Mouse (Mus musculus) frontal cortex, postnatal 36 days (tissue): ENCODE results near the gene Zfp787.
"Not testable (repeated sequence)": the region's sequence is repeated elsewhere in the genome, so short reads cannot be mapped to it uniquely, and the experiment has no call there.

ENCODE experiments used
- DNase-seq, 2 experiments: peaks; one replicate each; pipeline ENCODE4 v3.0.0; 2022; ENCODE audit warnings: low spot score in 2 of 2

The Zfp787 gene

DNA sequence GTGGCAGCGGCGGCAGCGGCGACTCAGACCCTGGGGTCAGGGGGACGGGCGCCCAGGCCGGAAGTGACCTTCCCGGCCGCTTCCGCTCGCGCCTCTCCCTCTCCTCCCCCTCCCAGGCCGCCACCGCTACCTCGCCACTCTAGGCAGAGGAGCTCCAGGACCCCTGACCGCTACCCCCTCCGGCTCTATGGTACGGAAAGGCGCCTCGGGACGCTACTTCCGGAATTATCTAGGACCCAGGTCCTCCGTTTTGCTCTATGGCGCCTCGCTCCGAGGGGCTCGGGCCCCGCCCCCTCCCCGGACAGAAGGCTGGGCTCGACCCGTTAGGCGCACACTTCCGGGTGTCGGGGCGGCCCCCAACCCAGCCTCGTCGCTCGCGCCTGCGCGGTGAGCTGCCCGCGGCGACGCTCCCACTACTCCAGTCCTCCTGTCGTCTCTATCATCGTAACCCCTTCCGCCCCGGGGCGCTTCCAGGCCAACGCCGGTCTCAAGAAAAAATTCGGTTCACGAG, at the start of gene Zfp787:
Gene Zfp787, minus strand, starts transcription at position 97 of the 511 bp plus-strand sequence.
- peak; percentile 96 to 97 for DNase-seq

DNA sequence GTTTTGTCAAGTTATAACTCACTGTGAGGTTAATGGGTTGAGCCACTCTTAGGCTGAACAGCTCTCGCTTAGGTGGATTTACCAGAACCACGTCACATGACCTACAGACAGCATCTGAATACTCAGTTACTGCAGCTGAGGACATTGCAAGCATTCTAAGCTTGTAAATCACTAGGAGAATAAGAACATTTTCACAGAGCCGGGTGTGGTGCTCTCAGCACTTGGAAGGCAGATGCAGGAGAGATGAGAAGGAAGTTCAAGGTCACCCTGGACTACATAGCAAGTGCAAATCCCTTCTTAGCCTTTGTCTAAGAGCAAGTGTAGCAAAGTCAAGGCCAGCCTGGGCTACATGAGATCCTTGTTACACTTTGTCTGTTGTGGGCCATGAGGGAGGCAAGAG, 48.4 kb upstream of the Zfp787 start:
- DNase-seq = no peak

DNA sequence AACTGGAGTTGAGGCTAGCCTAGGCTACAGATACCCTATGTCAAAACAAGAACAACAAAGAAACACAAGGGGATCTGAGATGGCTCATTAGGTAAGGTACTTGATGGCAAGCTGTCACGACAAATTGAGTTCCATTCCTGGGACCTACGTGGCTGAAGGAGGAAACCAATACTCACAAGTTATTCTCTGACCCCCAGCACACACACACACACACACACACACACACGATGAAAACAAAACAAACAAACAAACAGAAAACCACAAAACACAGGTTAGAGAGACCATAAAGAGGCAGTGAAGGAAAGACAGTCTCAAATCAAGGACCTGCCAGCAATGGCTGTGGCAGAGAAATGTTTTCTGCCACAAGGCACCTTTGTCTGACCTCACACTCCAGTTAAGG, 41.0 kb upstream of the Zfp787 start, which contains the start of gene Galp:
Gene Galp, plus strand, starts transcription at position 301 of the 400 bp plus-strand sequence.
- no peak for DNase-seq

DNA sequence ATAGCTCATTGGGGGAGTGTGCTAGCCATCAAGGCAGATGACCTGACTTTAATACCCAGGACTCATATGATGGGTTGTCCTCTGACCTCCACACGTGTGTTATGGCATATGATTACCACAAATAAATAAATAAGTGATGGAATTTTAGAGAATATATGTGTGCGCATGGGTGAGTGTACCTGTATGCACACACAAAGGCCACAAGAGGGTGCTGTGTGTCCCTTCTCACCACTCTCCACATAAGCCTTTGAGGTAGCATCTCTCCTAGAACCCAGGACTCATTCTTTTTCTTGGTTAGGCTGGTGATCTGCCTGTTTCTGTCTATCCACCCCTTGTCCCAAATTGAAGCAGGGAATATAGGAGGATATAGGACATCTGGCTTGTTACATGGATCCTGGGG, 40.0 kb upstream of the Zfp787 start:
- no peak for DNase-seq

DNA sequence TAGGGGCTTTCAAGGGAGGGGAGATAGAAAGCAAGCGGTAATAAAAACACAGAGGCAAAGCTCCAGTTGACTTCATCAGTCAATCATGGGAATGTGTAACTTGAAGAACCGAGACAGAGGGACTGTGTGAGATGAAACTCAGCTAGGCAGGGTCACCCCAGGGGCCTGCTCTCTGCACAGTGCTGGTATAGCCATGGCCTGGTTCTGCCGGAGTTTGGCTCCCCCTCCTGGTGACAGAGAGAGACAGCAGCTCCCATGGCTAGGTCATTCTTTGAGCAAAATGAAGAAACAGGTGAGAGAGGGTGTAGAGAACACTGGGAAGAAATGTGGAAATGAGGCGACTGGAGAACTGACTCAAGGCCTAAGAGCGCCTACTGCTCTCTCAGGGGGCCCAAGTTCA, 38.3 kb upstream of the Zfp787 start:
- DNase-seq = no peak

DNA sequence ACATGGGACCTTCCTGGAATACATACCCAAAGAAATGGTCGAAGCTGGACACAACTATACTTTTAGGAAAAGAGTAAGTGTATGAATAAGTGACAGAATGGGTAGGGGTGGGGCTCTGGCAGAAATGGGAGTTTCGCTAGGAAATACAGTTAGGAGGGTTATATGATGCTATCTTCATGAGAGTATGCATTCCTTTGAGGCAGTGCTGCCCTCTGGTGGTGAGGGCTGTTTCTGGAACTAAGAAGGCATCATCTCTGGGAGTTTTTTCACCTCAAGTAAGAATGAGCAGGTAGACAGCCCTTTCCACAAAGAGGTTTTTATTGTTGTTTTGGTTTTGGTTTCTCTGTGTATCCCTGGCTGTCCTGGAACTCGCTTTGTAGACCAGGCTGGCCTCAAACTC, 35.6 kb upstream of the Zfp787 start:
- peak; percentile 79 to 88 for DNase-seq

DNA sequence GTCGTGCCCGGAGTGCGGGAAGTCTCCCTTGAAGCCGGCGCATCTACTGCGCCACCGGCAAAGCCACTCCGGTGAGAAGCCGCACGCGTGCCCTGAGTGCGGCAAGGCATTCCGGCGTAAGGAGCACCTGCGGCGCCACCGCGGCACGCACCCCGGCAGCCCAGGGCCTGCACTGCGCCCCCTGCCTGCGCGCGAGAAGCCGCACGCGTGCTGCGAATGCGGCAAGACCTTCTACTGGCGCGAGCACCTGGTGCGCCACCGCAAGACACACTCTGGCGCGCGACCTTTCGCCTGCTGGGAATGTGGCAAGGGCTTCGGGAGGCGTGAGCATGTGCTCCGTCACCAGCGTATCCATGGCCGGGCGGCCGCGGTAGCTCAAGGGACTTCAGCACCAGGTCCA, 33.7 kb upstream of the Zfp787 start:
- no peak for DNase-seq

DNA sequence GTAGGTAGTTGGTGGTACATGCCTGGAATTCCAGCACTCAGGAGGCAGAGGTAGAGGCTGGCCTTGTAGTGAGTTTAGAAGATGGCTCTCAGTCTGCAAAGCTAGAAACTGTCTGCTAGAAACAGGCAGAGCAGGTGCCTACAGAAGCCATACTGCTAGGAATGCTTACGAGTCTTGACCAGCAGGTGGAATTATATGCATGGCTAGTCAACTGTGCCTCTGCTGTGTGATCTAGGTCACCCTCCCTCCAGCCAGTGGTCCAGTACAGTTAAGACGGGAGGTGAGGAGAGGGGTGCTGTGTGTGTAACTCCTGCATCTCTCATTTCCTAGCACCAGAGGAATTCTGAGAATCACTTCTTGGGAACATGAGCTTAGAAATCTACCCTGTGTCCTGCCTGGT, 31.0 kb upstream of the Zfp787 start:
- no peak for DNase-seq

DNA sequence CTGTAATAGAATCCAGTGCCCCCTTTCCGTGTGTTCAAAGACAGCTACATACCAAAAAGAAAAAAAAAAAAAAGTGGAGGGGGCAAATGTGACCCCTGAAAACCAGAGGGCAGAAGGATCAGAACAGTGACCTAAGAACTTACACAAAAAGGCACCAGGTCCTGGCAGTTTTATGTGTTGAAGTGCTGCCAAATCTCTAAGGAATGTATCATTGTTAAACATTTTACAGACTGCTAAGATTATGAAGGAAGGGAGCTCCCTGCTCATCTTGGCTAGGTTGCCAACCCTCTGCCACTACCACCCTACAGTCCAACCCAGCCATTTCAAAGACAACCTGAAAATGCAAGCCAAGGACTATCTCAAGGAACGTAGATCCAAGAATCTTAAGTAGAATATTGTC, 30.4 kb upstream of the Zfp787 start:
- no peak for DNase-seq

DNA sequence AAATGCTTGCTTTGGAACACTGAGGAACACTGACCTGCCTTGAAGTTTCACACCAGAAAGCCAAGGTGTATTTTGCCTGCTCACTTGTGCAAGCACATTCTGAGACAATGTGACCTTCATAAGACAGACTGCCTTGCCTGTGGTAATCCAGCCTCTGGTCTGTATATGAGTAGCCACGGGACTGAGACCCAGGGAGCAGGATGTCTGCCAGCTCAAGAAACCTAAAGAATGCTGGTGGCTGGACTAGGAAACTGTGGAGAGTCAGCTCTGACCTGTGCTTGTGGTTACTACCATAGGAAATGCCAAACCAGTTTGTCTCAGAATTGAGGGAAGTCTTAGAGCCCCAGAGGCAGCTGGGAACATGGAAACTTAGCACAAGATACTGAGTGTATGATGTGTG, 29.6 kb upstream of the Zfp787 start:
- no peak for DNase-seq

DNA sequence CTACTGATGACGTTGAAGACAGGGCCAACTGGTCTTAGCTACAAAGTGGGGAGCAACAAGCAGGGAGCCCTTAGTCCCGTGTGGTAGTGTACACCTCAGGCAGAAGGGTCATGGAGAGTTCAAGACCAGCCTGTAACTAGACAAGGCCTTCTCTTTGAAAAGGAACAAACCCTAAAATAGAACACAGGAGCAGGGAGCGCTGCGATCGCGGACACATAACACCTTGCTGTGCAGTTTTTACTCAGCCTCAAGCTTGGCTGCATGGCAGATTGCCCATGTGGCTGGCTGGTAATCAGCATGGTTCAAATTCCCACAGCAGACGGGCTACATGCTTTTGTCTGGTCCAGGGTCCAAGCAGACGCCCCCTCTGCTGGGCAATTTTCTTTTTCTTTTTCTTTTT, 28.7 kb upstream of the Zfp787 start:
- no peak for DNase-seq

DNA sequence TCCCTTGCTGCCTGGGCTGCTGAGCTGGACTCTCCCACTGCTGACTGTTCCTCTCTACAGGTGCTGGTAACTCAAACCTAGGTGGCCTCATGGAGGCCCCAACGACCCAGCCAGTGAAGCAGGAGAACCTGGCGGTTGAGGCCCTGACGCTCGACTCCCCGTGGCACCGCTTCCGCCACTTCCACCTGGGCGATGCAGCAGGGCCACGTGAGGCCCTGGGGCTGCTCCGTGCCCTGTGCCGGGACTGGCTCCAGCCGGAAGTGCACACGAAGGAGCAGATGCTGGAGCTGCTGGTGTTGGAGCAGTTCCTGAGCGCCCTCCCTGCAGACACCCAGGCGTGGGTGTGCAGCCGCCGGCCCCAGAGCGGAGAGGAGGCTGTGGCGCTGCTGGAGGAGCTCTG, 28.0 kb upstream of the Zfp787 start:
- no peak for DNase-seq

DNA sequence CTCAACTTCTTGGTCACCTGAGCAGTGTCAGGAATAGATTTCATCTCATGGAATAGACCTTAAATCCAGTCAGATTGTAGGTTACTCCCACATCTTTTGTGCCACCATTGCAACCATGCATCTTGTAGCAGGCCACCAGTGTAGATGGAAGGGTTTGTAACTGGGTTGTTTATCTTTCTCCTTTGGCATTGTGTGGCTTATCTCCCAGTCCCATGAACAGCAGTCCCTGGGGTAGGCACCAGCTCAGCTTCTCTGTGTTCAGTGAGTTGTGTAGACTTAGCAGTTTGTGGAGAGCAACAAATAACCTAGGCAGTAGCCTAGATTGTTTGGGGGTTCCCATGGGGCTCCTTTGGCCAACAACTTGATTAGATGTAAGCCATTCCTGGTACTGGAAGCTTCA, 27.1 kb upstream of the Zfp787 start:
- no peak for DNase-seq

DNA sequence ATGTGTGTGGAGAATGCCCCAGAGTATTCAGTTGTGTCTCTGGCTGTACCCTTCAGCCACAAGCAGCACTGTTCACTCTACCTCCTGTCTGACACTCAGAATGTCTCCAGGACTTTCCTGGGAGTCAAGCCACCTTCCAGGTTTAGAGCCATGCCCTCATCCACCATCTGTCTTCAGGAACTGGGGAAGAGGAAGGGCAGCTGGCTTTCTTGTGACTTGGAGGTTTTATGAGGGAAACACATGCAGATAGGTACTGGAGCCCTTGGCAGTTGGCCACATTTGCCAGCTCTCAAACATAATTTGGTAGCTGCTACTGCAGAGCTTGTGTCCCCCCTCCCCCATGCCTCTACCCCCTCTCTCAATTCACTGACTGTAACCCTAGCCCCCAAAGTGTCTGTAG, 23.2 kb upstream of the Zfp787 start:
- no peak for DNase-seq

DNA sequence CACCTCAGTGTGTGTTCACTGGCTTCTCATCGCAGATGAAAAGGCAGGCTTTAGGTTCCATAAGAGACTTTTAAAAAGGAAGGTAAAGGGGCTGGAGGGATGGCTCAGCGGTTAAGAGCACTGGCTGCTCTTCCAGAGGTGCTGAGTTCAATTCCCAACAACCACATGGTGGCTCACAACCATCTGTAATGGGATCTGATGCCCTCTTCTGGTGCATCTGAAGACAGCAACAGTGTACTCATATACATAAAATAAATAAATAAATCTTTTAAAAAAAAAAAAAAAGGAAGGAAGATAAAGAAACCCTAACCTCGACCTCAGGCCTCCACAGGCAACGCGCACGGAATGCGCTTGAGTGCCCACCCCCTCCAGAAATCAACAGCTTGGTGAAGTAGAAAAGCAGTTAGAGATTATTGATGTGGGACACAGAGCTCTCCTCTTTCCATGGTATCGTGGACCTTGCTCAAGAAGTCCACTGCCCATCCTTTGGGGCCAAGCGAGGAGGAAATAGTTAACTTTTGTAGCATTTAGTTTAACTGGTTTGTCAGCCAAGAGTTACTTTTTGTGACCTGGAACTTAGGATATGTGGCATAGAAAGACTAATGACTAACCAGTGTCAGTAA, 18.7 kb upstream of the Zfp787 start:
- DNase-seq = not testable (repeated sequence)

DNA sequence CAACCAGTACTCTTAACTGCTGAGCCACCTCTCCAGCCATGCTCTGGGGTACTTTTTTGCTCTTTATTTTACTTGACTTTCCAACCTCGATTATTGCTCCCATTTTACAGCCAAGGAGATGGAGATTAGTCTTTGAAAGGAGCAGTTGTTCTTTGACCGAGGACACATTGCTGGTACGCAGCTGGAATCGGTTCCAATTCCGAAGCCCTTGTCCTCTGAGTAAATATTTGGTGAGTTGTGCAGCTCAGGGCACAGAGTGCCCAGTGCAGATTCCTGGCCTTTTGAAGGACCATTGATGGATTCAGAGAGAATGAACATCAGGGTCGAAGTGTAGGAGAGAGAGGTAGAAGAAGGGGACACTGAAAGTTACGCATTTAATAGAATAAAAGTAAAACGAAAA, 18.1 kb upstream of the Zfp787 start:
- no peak for DNase-seq

DNA sequence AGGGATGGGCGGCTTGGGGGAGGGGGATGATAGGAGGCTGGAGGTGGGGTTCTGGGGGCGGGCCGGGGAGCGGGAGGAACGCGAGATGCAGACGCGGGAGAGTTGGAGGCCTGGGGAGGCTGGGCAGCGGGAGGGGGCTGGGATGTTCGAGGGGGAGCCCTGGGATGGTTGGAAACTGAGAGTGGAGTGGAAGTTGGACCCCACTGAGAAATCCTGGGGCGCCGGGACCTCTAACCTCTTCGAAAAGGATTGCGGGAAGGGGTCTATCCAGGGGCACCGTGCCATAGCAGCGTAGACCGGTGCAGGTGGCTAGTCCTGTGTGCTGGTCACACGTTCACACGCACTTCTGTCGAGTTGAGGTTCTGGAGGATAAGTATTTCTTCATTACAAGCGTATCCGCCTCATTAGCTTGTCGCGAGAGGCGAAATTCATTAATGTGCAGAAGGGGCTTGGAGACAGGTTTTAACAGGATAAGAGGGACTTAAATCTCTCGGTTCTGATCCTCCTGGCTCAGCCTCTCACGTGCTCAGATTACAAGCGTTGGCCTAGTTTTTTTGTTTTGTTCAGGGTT, 17.0 kb upstream of the Zfp787 start:
- DNase-seq = no peak

DNA sequence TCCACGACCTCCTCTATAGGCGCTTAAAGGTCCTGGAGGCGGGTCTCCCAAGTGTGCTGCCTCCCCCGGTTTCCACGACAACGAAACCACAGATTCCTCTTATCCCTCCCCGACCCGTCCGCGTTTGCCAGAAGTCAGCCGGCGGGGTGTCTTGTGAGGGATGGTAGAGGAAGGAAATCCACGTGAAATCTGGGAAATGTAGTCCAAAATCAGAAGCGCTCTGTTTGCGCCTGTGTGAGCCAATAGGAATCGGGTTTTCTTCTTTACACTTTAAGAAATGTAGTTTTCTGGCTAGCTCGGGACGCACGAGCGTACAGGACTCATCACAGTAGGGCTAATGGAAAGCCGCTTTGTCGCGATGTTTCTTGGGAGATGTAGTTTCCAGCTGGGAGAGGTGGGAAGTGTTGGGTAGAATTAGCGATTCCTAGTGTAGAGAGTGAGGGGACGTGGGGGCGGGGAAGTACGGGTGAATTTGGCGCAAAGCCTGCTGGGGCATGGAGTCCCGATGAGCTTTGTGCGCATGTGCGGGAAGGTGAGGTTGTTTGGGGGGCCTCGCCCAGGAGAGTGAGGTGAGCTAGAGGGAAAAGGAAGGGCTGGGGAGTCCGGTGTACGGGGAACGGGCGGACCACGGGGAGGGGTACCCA, 16.3 kb upstream of the Zfp787 start, which contains the start of gene Zfp444:
Gene Zfp444, plus strand, starts transcription at position 221 of the 644 bp plus-strand sequence.
- DNase-seq = peak; percentile 99 to 100

DNA sequence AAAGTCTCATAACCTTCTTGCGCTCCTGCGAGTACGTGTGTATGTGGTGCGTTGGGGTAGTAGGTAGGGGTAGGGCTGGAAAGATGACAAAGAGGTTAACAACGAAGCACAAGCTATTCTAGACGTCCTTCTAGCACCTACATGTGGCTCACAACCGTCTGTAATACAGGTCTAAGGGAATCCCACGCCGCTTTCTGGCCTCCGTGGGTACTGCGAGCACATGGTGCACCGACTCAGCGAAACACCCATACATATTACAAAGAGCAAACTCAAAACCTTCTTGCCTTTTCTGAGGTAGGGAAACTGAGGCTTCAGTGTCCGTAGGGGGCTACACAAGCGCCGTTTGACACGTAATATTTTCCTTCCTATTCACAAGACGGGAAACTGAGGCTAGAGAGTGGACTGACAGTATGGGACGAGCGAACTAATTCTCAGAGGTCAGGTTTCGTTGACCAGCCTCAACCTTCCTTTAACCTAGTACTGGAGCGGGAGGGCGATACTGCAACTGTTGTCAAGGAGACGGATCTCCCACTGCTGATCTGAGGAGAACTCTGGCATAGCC, 15.7 kb upstream of the Zfp787 start:
- DNase-seq = peak in 1 of 2 experiments; percentile 69

DNA sequence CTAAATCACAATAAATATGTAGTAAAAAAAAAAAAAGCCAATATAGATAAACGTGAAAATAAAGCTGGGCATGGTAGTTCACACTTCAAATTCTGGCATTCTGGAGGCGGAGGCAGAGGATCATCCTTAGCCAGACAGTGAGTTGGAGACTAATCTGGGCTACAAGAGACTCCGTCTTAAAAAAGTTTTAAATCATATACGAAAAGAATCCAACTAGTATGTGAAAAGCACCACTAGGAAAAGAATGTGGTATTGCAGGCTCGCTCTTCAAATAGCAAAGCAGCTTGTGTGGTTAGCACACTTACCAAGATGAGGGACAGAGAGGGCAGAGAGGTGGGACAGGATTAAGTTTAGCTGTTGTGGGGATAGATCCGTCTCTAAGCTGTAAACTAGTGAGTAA, 15.1 kb upstream of the Zfp787 start:
- no peak for DNase-seq

DNA sequence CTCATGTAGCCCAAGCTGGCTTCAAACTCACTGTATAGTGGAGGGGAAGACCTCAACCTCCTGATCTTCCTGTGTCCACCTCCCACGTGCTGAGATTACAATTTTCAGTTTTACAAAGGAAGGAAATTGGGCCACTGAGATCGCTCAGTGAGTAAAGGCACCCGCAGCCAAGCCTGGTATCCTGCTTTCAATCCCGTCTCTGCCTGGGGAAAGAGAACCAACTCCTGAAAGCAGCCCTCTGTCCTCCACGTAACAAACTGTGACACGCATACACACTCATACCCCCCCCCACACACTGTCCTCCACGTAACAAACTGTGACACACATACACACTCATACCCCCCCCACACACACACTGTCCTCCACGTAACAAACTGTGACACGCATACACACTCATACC, 14.6 kb upstream of the Zfp787 start:
- DNase-seq = no peak

DNA sequence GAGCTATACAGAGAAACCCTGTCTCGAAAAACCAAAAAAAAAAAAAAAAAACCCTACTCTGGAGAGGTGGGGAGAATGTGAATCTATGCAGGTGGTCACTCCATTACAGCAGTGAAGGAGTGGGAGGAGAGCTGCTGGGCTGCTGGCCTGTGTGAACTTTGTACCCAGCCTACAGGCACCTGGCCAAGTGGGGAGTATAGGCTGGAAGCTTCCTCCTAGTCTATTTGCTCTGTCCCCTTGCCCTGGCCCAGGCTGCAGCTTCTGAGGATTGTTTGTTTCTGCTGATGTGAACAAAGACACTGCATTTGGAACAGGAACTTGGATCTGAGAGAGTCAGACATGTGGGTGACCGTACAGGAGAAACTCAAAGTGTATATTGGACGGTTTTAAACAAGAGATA, 13.6 kb upstream of the Zfp787 start:
- DNase-seq = no peak

DNA sequence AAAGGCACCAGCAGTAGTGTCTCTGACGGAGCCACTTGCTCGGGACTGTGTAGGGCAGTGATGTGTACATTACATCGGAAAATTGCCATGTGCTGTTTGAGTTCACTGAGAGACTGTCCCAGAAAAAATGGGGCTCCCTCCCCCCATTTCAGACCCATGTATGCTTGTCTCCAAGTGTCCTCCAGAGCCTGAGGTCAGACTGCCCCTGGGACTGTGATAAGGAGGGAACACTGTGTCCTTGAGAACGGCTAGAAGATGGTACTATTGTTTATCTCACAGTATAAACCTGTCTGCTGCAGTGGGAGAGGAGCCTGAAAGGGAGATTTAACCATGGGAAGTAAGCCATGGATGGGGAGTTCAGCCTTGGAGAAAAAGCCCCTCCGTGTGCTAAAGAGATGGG, 8.9 kb upstream of the Zfp787 start:
- DNase-seq = no peak
